Mouse (Mus musculus): ENCODE measurements at regions not wholly inside any gene's neighbourhood (a gene's known extent, or its start where the extent isn't known, plus 50 kb on each side); places are given as distances from the start of the nearest gene placed in this dataset.

DNA sequence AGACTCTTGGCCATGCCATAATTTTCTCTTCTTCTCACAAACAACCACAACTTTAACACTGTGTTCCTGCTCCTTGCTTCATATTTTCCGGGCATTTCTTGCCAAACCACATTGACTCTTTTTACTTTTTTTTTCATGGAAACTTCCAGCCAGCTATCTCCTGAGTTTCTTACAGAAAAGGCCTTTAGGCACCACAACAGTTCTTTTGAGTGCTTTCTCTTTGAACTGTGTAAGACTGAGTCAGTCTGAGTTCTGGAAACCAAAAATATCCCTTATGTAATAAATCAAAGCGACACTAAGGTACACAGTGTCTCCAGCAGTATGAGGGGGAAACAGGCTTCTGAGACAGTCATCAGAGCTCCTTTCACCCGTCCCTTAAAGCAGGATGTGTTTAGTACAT is 337.6 kb upstream of the Impad1 start:
- WGBS, result 79% methylated on average over 3 of the region's 3 CpGs
- no peak overlapping the region for H3K4me3 ChIP-seq (replicated peaks; ENCODE audit: insufficient read depth, low read depth, low read length)
- no peaks in the 10 kb centered on the region for H3K4me1 ChIP-seq (ENCODE audit: control insufficient read depth, insufficient read depth, low read length)
- TF ChIP-seq POLR2A (IDR thresholded peaks at IDR 0.05; ENCODE audit: borderline replicate concordance, insufficient read depth, low read length) (no peak), CTCF (IDR thresholded peaks at IDR 0.05; ENCODE audit: borderline replicate concordance, insufficient read depth, low read depth, low read length) (no peak)
- H3K27ac ChIP-seq (ENCODE audit: insufficient read depth, low read length), result no peak overlapping the region
- H3K27me3 ChIP-seq (ENCODE audit: control insufficient read depth, insufficient read depth, low read length), result no peaks in the 10 kb centered on the region
- DNase-seq, result no peak

DNA sequence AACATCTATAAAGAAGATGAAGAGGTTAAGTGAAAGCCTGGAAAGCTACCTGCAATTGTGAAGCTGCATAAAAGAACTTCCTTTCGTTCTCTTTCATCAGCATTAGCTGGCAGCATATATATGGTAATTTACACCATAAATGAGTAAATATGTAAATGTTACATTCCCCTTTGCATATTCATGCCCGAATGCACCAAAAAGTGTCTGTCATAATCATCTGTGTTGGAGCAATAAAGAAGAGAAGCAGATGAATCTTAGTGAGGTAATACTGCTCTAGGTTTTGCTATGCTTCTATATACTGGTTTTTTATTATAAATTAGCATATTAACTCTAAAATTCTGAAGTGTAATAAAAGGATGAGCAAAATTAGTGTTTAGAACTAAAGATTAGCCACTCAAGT is 332.9 kb upstream of the Impad1 start:
- no peak for DNase-seq
- H3K4me3 ChIP-seq (replicated peaks; ENCODE audit: insufficient read depth, low read depth, low read length), result no peak overlapping the region
- no peak for TF ChIP-seq POLR2A (IDR thresholded peaks at IDR 0.05; ENCODE audit: borderline replicate concordance, insufficient read depth, low read length)
- TF ChIP-seq CTCF (IDR thresholded peaks at IDR 0.05; ENCODE audit: borderline replicate concordance, insufficient read depth, low read depth, low read length), result no peak
- H3K4me1 ChIP-seq (ENCODE audit: control insufficient read depth, insufficient read depth, low read length), result no peaks in the 10 kb centered on the region
- no peak overlapping the region for H3K27ac ChIP-seq (ENCODE audit: insufficient read depth, low read length)
- WGBS, result 79% methylated on average over 2 of the region's 2 CpGs
- H3K27me3 ChIP-seq (ENCODE audit: control insufficient read depth, insufficient read depth, low read length), result no peaks in the 10 kb centered on the region

DNA sequence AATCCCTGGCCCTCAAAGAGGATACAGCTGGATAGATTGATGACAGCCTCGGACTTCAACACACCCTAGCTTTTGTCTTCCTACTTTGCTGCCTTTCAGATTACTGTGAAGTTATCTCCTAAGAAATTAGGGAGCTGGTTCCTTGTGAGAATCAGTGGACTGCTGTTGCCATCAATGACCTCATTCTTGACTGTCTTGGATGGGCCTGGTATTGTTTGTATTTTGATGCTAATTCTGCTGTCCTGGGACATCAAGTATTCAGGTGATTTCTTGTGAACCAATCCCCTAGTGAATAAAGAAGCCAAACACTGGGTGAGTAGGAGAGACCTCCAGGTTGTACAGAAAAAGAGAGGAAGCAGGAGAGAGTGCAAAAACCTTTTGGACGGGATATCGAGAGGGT is 305.3 kb upstream of the Impad1 start:
- 85% methylated on average over 3 of the region's 3 CpGs for WGBS
- no peak for DNase-seq

DNA sequence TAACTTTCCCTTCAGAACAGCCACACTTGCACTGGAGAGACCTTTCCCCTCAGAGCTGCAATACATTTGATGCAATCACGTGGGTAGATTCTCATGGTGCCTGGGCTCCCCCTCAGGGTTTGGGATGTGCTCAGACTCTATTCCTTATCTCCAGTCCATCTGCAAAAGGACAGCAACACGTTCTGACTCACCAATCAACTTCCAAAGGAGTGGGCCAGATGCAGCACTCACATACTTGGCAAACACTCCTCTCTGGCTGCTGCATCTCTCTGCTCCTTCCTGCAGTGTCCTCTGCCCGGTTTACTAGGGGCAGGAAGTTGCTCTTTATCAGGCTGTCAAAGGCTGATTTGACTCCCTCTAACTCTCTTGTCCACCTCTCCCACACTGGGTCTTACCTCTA is 285.6 kb upstream of the Impad1 start:
- 19% methylated on average over 3 of the region's 3 CpGs for WGBS
- H3K27me3 ChIP-seq (ENCODE audit: control insufficient read depth, insufficient read depth, low read length), result no peaks in the 10 kb centered on the region

More for the DNA sequence above, 305.3 kb upstream of the Impad1 start:
- TF ChIP-seq POLR2A (IDR thresholded peaks at IDR 0.05; ENCODE audit: borderline replicate concordance, insufficient read depth, low read length) (no peak), CTCF (IDR thresholded peaks at IDR 0.05; ENCODE audit: borderline replicate concordance, insufficient read depth, low read depth, low read length) (no peak)
- H3K4me3 ChIP-seq (replicated peaks; ENCODE audit: insufficient read depth, low read depth, low read length), result no peak overlapping the region
- H3K27ac ChIP-seq (ENCODE audit: insufficient read depth, low read length), result no peak overlapping the region
- no peaks in the 10 kb centered on the region for H3K27me3 ChIP-seq (ENCODE audit: control insufficient read depth, insufficient read depth, low read length)
- H3K4me1 ChIP-seq (ENCODE audit: control insufficient read depth, insufficient read depth, low read length), result no peaks in the 10 kb centered on the region

DNA sequence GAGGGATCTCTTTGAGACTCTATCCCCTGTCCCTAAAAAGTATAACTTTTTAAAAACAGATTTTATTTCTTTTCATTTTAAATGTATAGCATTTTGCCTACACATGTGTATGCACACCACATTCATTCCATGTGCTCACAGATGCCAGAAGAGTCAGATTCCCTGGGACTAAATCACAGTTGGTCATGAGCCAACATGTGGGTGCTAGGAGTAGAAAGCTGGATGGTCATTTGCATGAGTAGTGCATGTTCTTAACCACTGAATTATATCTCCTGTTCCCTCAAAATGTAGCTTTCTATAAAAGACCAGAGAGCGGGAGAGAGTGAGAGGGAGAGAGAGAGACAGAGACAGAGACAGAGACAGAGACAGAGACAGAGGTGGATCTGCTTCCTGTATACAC is 281.6 kb upstream of the Impad1 start:
- Histone ChIP-seq H3K27me3 (ENCODE audit: control insufficient read depth, insufficient read depth, low read length) (no peaks in the 10 kb centered on the region), H3K4me1 (ENCODE audit: control insufficient read depth, insufficient read depth, low read length) (no peaks in the 10 kb centered on the region), H3K4me3 (replicated peaks; ENCODE audit: insufficient read depth, low read depth, low read length) (no peak overlapping the region), H3K27ac (ENCODE audit: insufficient read depth, low read length) (no peak overlapping the region)
- DNase-seq, result no peak
- 100% methylated on average over 1 of the region's 1 CpGs for WGBS
- TF ChIP-seq CTCF (IDR thresholded peaks at IDR 0.05; ENCODE audit: borderline replicate concordance, insufficient read depth, low read depth, low read length), result no peak

More for the DNA sequence above, 285.6 kb upstream of the Impad1 start:
- Histone ChIP-seq H3K4me1 (ENCODE audit: control insufficient read depth, insufficient read depth, low read length) (no peaks in the 10 kb centered on the region), H3K4me3 (replicated peaks; ENCODE audit: insufficient read depth, low read depth, low read length) (no peak overlapping the region), H3K27ac (ENCODE audit: insufficient read depth, low read length) (no peak overlapping the region)
- DNase-seq, result no peak
- TF ChIP-seq CTCF (IDR thresholded peaks at IDR 0.05; ENCODE audit: borderline replicate concordance, insufficient read depth, low read depth, low read length) (no peak), POLR2A (IDR thresholded peaks at IDR 0.05; ENCODE audit: borderline replicate concordance, insufficient read depth, low read length) (no peak)

DNA sequence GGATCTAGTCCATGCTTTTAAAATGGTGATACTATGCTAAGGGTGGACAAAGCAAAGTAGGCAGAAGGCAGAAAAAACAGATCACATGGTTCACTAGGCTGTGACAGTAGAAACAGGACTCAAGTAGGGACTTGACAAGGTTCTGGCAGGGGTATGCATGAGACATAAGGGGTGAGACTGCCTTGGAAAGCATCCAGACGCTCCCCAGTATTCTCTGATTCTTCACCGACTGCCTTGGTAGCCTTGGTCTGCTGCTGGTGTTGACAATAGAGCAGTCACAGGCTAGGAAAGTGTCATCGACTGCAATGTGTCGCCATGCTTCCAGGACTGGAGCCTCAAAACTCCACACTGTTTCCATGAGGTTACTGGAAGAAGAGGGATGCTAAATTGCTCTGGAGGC is 278.1 kb upstream of the Impad1 start:
- 8% methylated on average over 4 of the region's 4 CpGs for WGBS
- TF ChIP-seq CTCF (IDR thresholded peaks at IDR 0.05; ENCODE audit: borderline replicate concordance, insufficient read depth, low read depth, low read length) (no peak), POLR2A (IDR thresholded peaks at IDR 0.05; ENCODE audit: borderline replicate concordance, insufficient read depth, low read length) (no peak)
- Histone ChIP-seq H3K27ac (ENCODE audit: insufficient read depth, low read length) (no peak overlapping the region), H3K4me1 (ENCODE audit: control insufficient read depth, insufficient read depth, low read length) (no peaks in the 10 kb centered on the region), H3K4me3 (replicated peaks; ENCODE audit: insufficient read depth, low read depth, low read length) (no peak overlapping the region), H3K27me3 (ENCODE audit: control insufficient read depth, insufficient read depth, low read length) (no peaks in the 10 kb centered on the region)
- DNase-seq, result no peak

DNA sequence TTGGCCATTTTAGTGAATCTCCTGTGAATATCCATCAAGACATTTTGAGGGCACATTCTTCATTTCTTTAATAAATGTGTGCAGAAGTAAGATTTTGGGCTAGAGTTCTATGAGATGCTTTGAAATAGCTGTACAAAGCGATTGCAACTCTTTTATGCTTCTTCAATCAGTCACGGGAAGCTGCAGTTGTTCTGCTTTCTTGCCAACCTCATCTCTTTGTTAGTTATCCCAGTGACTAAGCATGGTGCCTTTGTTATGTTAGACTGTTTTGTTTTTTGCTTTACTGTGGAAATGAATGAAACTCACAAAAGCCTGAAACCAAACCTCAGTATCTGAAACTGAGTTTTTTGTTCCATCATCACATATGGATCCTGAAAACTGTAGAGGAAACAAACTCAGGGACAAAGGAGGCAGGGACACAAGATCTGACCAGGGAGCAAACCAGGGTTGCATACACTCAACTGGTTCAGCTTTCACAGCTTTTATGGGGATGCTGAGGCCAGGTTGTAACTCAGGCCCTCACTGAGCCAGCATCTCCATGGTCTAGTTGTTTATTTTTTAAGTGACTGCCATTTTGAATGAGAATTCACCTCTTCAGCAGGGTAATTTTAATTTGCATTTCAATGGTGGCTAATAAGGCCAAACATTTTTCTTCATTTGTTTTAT is 266.3 kb upstream of the Impad1 start:
- no peaks in the 10 kb centered on the region for H3K27me3 ChIP-seq (ENCODE audit: control insufficient read depth, insufficient read depth, low read length)
- WGBS, result 10% methylated on average over 2 of the region's 2 CpGs
- DNase-seq, result no peak
- TF ChIP-seq CTCF (IDR thresholded peaks at IDR 0.05; ENCODE audit: borderline replicate concordance, insufficient read depth, low read depth, low read length) (no peak), POLR2A (IDR thresholded peaks at IDR 0.05; ENCODE audit: borderline replicate concordance, insufficient read depth, low read length) (no peak)
- H3K4me1 ChIP-seq (ENCODE audit: control insufficient read depth, insufficient read depth, low read length), result no peaks in the 10 kb centered on the region
- H3K27ac ChIP-seq (ENCODE audit: insufficient read depth, low read length), result no peak overlapping the region
- H3K4me3 ChIP-seq (replicated peaks; ENCODE audit: insufficient read depth, low read depth, low read length), result no peak overlapping the region

DNA sequence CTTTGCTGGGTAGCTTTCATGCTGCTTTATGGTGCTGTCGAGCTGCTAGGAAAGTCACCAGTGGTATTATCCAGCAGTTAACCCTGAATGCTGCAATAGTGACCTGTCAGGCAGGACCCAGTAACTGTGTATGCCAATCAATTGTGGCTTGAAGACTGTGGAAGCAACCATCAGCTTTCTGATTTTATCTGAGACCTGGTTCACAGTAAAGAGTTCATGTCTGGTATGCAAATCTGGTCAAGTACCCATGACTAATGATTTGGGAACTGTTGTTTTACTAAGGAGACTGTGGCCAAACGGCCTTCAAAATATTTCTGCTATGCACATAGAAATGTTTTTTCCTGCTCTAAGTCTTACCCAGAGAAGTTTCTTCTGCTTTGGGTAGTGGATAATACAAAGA is 236.8 kb upstream of the Impad1 start:
- H3K27me3 ChIP-seq (ENCODE audit: control insufficient read depth, insufficient read depth, low read length), result no peaks in the 10 kb centered on the region
- WGBS, result 46% methylated on average over 2 of the region's 2 CpGs
- no peaks in the 10 kb centered on the region for H3K4me1 ChIP-seq (ENCODE audit: control insufficient read depth, insufficient read depth, low read length)
- no peak overlapping the region for H3K4me3 ChIP-seq (replicated peaks; ENCODE audit: insufficient read depth, low read depth, low read length)
- H3K27ac ChIP-seq (ENCODE audit: insufficient read depth, low read length), result no peak overlapping the region
- TF ChIP-seq POLR2A (IDR thresholded peaks at IDR 0.05; ENCODE audit: borderline replicate concordance, insufficient read depth, low read length) (no peak), CTCF (IDR thresholded peaks at IDR 0.05; ENCODE audit: borderline replicate concordance, insufficient read depth, low read depth, low read length) (no peak)
- DNase-seq, result no peak

All from cerebellum, adult 2 months (tissue).